Mouse (Mus musculus) midbrain, embryonic 16.5 days (tissue): Measurements from ENCODE around the gene Rab8b. TPM values are rescaled to one million over a fixed set of nuclear protein-coding genes. Genes with fewer than 3 reads are reported as not detected.
A peak's percentile ranks its signal among the peaks of the same experiment; 100 is the strongest.
"Not testable (repeated sequence)": the region's sequence is repeated elsewhere in the genome, so short reads cannot be mapped to it uniquely, and the experiment has no call there.

ENCODE experiments used
- ATAC-seq: fragments of 200-750 bp; cut with Nextera tagmentation; 2 replicates; pipeline ENCODE4 v1.8.0; 2017; ENCODE audit warnings: moderate TSS enrichment
- H3K27ac ChIP-seq: fragments of 300-500 bp; sonication (generic); 2 replicates; pipeline ENCODE4 v1.5.1; 2014; ENCODE audit warnings: mild to moderate bottlenecking, low read length, mixed read lengths
- H3K27me3 ChIP-seq: fragments of 300-500 bp; sonication (generic); 2 replicates; pipeline ENCODE4 v1.6.1; 2014; ENCODE audit warnings: low read depth, low read length, mixed read lengths; ENCODE audit not compliant: control insufficient read depth, insufficient read depth
- H3K36me3 ChIP-seq: fragments of 300-500 bp; sonication (generic); 2 replicates; pipeline ENCODE4 v1.6.1; 2014; ENCODE audit warnings: mild to moderate bottlenecking, low read length, moderate library complexity, mixed read lengths; ENCODE audit not compliant: control insufficient read depth, insufficient read depth
- H3K4me1 ChIP-seq: fragments of 300-500 bp; sonication (generic); 2 replicates; pipeline ENCODE4 v1.6.1; 2014; ENCODE audit warnings: mild to moderate bottlenecking, low read length, mixed read lengths; ENCODE audit not compliant: control insufficient read depth, insufficient read depth
- H3K4me2 ChIP-seq: fragments of 300-500 bp; sonication (generic); 2 replicates; pipeline ENCODE4 v1.6.1; 2014; ENCODE audit warnings: mild to moderate bottlenecking, low read length, mixed read lengths
- H3K4me3 ChIP-seq: fragments of 300-500 bp; sonication (generic); 2 replicates; pipeline ENCODE4 v1.5.1; 2014; ENCODE audit warnings: low read depth, mild to moderate bottlenecking, low read length, moderate library complexity, mixed read lengths
- H3K9ac ChIP-seq: fragments of 300-500 bp; sonication (generic); 2 replicates; pipeline ENCODE4 v1.6.1; 2014; ENCODE audit warnings: low read depth, low read length, mixed read lengths
- H3K9me3 ChIP-seq: fragments of 300-500 bp; sonication (generic); replicated peaks from 2 replicates; pipeline ENCODE4 v1.6.1; 2014; ENCODE audit warnings: mild to moderate bottlenecking, low read length, mixed read lengths; ENCODE audit not compliant: control insufficient read depth, poor library complexity, severe bottlenecking
- WGBS: fragments of 180-500 bp; shearing (Covaris S2); extraction: QIAGEN DNeasy Blood & Tissue Kit; methylation state at CpG from one replicate; pipeline ENCODE4 v1.1.7; 2014; 5-methylcytosine and 5-hydroxymethylcytosine counted together
- polyA plus RNA-seq: library from polyadenylated mRNA; unstranded; fragments of >200 nt; fragmentation: Nextera tagmentation; extraction: Ambion mirVana; gene quantifications from 2 replicates; pipeline ENCODE4 v1.2.1, GENCODE M21; 2015

The Rab8b gene
- polyA plus RNA-seq, 1 experiment from 2014 or later = 29.4 TPM

GRCm38 (mm10) chr9:66820996-66821395 lies 98.5 kb downstream of the Rab8b start:
- ATAC-seq = no peak
- Histone ChIP-seq H3K27ac (no peak overlapping the region), H3K27me3 (no peaks in the 10 kb centered on the region), H3K4me2 (no peak overlapping the region), H3K4me3 (no peak overlapping the region), H3K9me3 (no peaks in the 10 kb centered on the region), H3K4me1 (no peaks in the 10 kb centered on the region), H3K36me3 (no peaks in the 10 kb centered on the region), H3K9ac (no peak overlapping the region)
- 84% methylated on average over 5 of the region's 5 CpGs for WGBS

- H3K27me3 ChIP-seq = no peaks in the 10 kb centered on the region
- H3K9ac ChIP-seq = no peak overlapping the region
- H3K4me2 ChIP-seq = no peak overlapping the region
- H3K4me3 ChIP-seq = no peak overlapping the region
- H3K36me3 ChIP-seq = no peaks in the 10 kb centered on the region
- H3K27ac ChIP-seq = no peak overlapping the region
- ATAC-seq = no peak
- 7% methylated on average over 2 of the region's 2 CpGs for WGBS
- H3K9me3 ChIP-seq = no peaks in the 10 kb centered on the region
- no peaks in the 10 kb centered on the region for H3K4me1 ChIP-seq
Measured at GRCm38 (mm10) chr9:66813392-66813791, 106.1 kb downstream of the Rab8b start.

- not testable (repeated sequence) for H3K36me3 ChIP-seq, H3K27ac ChIP-seq, H3K4me1 ChIP-seq, ATAC-seq, H3K9me3 ChIP-seq, H3K27me3 ChIP-seq
- peak overlapping the region; percentile 34 for H3K4me3 ChIP-seq
- WGBS = 2% methylated on average over 29 of the region's 37 CpGs
- H3K9ac ChIP-seq = 0 out of 2 replicates have a peak overlapping the region, but pooled peaks have one; percentile 53
- H3K4me2 ChIP-seq = peak overlapping the region; percentile 59
Measured at GRCm38 (mm10) chr9:66805951-66806350, 113.5 kb downstream of the Rab8b start.

GRCm38 (mm10) chr9:66801947-66802346 lies 117.5 kb downstream of the Rab8b start:
- WGBS = 63% methylated on average over 12 of the region's 12 CpGs
- Histone ChIP-seq H3K9ac (no peak overlapping the region), H3K9me3 (no peaks in the 10 kb centered on the region), H3K4me3 (no peak overlapping the region), H3K4me2 (no peak overlapping the region), H3K27ac (no peak overlapping the region), H3K36me3 (no peaks in the 10 kb centered on the region), H3K4me1 (no peaks in the 10 kb centered on the region; the same call in 1 of the 2 replicates), H3K27me3 (no peaks in the 10 kb centered on the region; the same call in 1 of the 2 replicates)
- ATAC-seq = no peak

GRCm38 (mm10) chr9:66796739-66797138 lies 122.7 kb downstream of the Rab8b start, which contains the start of gene Gm10647:
Gm10647 (plus strand) TSS chr9:66797039.
- Histone ChIP-seq H3K4me2 (peak within 1 kb of the TSS; percentile 75), H3K27ac (peak within 1 kb of the TSS; percentile 89; the same call in 1 of the 2 replicates), H3K36me3 (no peaks in the 10 kb centered on the region), H3K4me3 (peak within 1 kb of the TSS; percentile 83), H3K9me3 (no peaks in the 10 kb centered on the region), H3K27me3 (no peaks in the 10 kb centered on the region), H3K4me1 (peaks cover 11% of the 10 kb centered on the region), H3K9ac (peak within 1 kb of the TSS; percentile 90)
- no peak for ATAC-seq
- WGBS = 79% methylated on average over 5 of the region's 5 CpGs

- under 1% methylated on average over 42 of the region's 42 CpGs for WGBS
- peak within 1 kb of the TSS; percentile 75 for H3K4me2 ChIP-seq
- ATAC-seq = peak; percentile 98
Measured at GRCm38 (mm10) chr9:66795464-66796324, 123.8 kb downstream of the Rab8b start, which contains the start of gene Aph1b. Aph1b (minus strand) TSS chr9:66795490.

GRCm38 (mm10) chr9:66794629-66795463 lies 124.6 kb downstream of the Rab8b start:
- Histone ChIP-seq H3K9me3 (no peaks in the 10 kb centered on the region), H3K27ac (peak overlapping the region; percentile 89), H3K4me1 (peaks cover 11% of the 10 kb centered on the region), H3K36me3 (no peaks in the 10 kb centered on the region), H3K4me2 (peak overlapping the region; percentile 75), H3K27me3 (no peaks in the 10 kb centered on the region), H3K4me3 (peak overlapping the region; percentile 83), H3K9ac (peak overlapping the region; percentile 90)
- WGBS = 1% methylated on average over 43 of the region's 43 CpGs
- peak; percentile 78 for ATAC-seq

More at GRCm38 (mm10) chr9:66795464-66796324, 123.8 kb downstream of the Rab8b start, which contains the start of gene Aph1b:
- H3K9me3 ChIP-seq = no peaks in the 10 kb centered on the region
- peak within 1 kb of the TSS; percentile 90 for H3K9ac ChIP-seq
- peaks cover 11% of the 10 kb centered on the region for H3K4me1 ChIP-seq
- peak within 1 kb of the TSS; percentile 83 for H3K4me3 ChIP-seq
- peak within 1 kb of the TSS; percentile 89 for H3K27ac ChIP-seq
- no peaks in the 10 kb centered on the region for H3K36me3 ChIP-seq
- no peaks in the 10 kb centered on the region for H3K27me3 ChIP-seq
